Mouse (Mus musculus) cortical plate, adult 2 months (tissue): Measurements from ENCODE around the gene Slc15a3.

Experiments
- CTCF ChIP-seq: fragments of 200-500 bp; IDR thresholded peaks from 2 replicates; pipeline ENCODE4 v1.5.1; 2011; ENCODE audit warnings: mild to moderate bottlenecking, control low read depth, low read length; ENCODE audit not compliant: insufficient read depth; ENCODE audit errors: extremely low read depth
- POLR2A ChIP-seq: fragments of 200-500 bp; IDR thresholded peaks from 2 replicates; pipeline ENCODE4 v1.6.1; 2011; ENCODE audit warnings: mild to moderate bottlenecking, low read length, control low read depth; ENCODE audit not compliant: insufficient read depth; ENCODE audit errors: extremely low read depth

DNA sequence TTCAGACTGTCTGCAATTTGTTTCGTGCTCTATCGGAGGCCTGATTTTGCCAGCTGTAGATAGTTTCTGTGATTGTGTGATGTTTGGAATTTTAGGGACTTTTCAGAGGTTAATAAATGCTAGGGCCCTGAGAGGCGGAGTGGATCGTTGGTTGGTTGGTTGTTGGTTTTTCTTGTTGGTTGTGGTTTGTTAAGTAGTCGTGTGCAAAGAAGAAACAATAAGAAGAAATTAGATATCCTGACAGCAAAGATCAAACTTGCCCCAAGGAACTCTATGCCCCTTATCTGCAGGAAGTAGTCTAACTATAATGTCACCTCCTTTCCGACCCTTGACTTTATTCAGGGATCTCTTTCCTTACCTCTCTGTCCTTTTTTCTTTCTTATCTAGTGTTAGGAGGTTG, 28.1 kb upstream of the Slc15a3 start:
- TF ChIP-seq CTCF (no peak), POLR2A (no peak)
